Mouse (Mus musculus) forebrain, embryonic 13.5 days (tissue): Measurements from ENCODE around the gene Bysl. TPM values are rescaled to one million over a fixed set of nuclear protein-coding genes. Genes with fewer than 3 reads are reported as not detected.
"Not testable (repeated sequence)": the region's sequence is repeated elsewhere in the genome, so short reads cannot be mapped to it uniquely, and the experiment has no call there.

ENCODE experiments used
- ATAC-seq: fragments of 200-750 bp; cut with Nextera tagmentation; 2 replicates; pipeline ENCODE4 v1.8.0; 2017
- H3K27ac ChIP-seq: fragments of 300-500 bp; sonication (generic); 2 replicates; pipeline ENCODE4 v1.5.1; 2015; ENCODE audit warnings: inconsistent platforms, mild to moderate bottlenecking, moderate library complexity
- H3K27me3 ChIP-seq: fragments of 300-500 bp; sonication (generic); 2 replicates; pipeline ENCODE4 v1.6.1; 2015; ENCODE audit warnings: mild to moderate bottlenecking, inconsistent platforms
- H3K36me3 ChIP-seq: fragments of 300-500 bp; sonication (generic); 2 replicates; pipeline ENCODE4 v1.6.1; 2015; ENCODE audit warnings: mild to moderate bottlenecking, inconsistent platforms; ENCODE audit not compliant: poor library complexity, severe bottlenecking
- H3K4me1 ChIP-seq: fragments of 300-500 bp; sonication (generic); 2 replicates; pipeline ENCODE4 v1.6.1; 2015; ENCODE audit warnings: inconsistent platforms
- H3K4me2 ChIP-seq: fragments of 300-500 bp; sonication (generic); 2 replicates; pipeline ENCODE4 v1.6.1; 2015; ENCODE audit warnings: inconsistent platforms, mild to moderate bottlenecking, moderate library complexity
- H3K4me3 ChIP-seq: fragments of 300-500 bp; sonication (generic); 2 replicates; pipeline ENCODE4 v1.5.1; 2015; ENCODE audit warnings: mild to moderate bottlenecking, inconsistent platforms
- H3K9ac ChIP-seq: fragments of 300-500 bp; sonication (generic); 2 replicates; pipeline ENCODE4 v1.6.1; 2015; ENCODE audit warnings: mild to moderate bottlenecking, inconsistent platforms
- H3K9me3 ChIP-seq: fragments of 300-500 bp; sonication (generic); replicated peaks from 2 replicates; pipeline ENCODE4 v1.6.1; 2016; ENCODE audit warnings: inconsistent platforms
- WGBS: fragments of 180-500 bp; shearing (Covaris S2); methylation state at CpG from one replicate; pipeline ENCODE4 v1.1.7; 2015; 5-methylcytosine and 5-hydroxymethylcytosine counted together
- polyA plus RNA-seq: library from polyadenylated mRNA; unstranded; fragments of >200 nt; fragmentation: Nextera tagmentation; extraction: Ambion mirVana; gene quantifications from 2 replicates; pipeline ENCODE4 v1.2.1, GENCODE M21; 2015

Bysl gene
- polyA plus RNA-seq, 1 experiment from 2014 or later = 29.7 TPM

DNA sequence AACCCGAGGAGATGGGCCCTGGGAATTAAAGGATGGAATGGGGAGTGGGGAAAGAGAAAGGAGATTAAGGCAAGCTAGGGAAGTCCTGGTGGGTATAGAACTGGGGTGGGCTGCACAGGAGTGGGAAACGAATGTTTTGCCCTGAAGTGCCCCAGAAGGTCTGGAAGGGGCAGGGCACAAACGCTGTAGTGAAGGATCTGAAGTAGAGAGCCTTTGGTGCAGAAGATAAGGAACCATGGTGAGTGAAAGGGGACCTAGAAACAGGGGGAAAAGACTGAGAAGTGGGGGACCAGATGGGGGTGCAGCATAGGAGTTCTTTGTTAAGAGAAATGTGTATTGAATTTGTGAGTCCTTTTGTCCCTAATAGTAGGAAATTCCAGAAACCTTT lies 19.4 kb upstream of the Bysl start, which contains the start of gene Usp49:
Gene Usp49 (plus strand): TSS at position 13 of the 388 bp plus-strand sequence.
- 0% methylated on average over 3 of the region's 3 CpGs for WGBS
- peak within 1 kb of the TSS; percentile 69 for H3K4me3 ChIP-seq
- peak within 1 kb of the TSS; percentile 91 for H3K4me2 ChIP-seq
- no peak for ATAC-seq
- peaks cover 11% of the 10 kb centered on the region for H3K36me3 ChIP-seq
- no peaks in the 10 kb centered on the region for H3K27me3 ChIP-seq
- H3K4me1 ChIP-seq = peaks cover 42% of the 10 kb centered on the region
- peak within 1 kb of the TSS; percentile 84 for H3K9ac ChIP-seq
- peak within 1 kb of the TSS; percentile 95 for H3K27ac ChIP-seq
- H3K9me3 ChIP-seq = no peaks in the 10 kb centered on the region

DNA sequence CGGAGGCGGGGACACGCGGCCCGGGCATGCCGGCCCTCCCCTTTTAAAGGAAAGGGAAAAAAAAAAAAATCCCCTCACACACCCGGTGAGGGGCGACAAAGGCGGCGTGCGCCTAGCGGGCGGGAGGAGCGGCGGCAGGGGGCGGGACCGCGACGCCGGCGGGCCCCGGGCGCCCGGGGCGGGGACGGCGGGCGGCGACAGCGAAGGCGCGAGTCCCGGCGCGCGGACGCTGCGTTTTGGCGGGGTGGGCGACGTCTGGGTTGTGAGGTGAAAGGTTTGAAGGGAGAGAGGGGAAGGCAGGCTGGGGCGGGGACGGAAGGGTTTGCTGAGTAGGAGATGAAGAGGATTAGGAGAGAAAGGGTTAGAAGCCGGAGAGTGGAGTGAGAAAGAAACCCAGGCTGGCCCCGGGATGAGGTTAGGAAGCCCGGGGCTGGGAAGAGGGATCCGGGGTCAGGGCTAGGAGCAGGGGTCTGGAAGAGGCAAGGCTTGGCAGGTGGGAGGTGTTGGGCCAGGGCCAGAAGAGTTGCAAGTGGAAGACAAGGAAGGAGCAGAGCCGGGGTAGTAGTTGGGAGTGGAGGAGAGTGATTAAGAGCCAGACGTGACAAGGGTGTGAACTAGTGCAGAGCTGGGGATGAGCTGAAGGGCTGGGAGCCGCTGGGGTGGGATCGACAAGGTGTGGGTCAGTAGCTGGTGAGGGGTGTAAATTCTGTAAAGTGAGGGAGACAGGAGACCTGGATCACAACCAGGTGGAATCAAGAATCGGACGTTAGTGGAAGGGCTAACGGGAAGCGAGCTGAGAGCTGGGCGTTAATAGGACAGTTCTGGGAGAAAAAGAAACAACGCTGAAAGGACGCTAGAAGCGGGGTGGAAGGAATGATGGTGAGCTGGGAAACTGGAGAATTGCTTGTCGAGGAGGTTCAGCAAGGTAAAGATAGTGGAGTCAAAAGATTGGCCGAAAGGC lies 18.7 kb upstream of the Bysl start:
- Histone ChIP-seq H3K27me3 (no peaks in the 10 kb centered on the region), H3K36me3 (peaks cover 10% of the 10 kb centered on the region), H3K9ac (peak overlapping the region; percentile 84), H3K4me3 (peak overlapping the region; percentile 69), H3K9me3 (no peaks in the 10 kb centered on the region), H3K4me2 (peak overlapping the region; percentile 91), H3K27ac (peak overlapping the region; percentile 95), H3K4me1 (peaks cover 42% of the 10 kb centered on the region)
- peak; percentile 68 for ATAC-seq
- WGBS = under 1% methylated on average over 60 of the region's 61 CpGs

DNA sequence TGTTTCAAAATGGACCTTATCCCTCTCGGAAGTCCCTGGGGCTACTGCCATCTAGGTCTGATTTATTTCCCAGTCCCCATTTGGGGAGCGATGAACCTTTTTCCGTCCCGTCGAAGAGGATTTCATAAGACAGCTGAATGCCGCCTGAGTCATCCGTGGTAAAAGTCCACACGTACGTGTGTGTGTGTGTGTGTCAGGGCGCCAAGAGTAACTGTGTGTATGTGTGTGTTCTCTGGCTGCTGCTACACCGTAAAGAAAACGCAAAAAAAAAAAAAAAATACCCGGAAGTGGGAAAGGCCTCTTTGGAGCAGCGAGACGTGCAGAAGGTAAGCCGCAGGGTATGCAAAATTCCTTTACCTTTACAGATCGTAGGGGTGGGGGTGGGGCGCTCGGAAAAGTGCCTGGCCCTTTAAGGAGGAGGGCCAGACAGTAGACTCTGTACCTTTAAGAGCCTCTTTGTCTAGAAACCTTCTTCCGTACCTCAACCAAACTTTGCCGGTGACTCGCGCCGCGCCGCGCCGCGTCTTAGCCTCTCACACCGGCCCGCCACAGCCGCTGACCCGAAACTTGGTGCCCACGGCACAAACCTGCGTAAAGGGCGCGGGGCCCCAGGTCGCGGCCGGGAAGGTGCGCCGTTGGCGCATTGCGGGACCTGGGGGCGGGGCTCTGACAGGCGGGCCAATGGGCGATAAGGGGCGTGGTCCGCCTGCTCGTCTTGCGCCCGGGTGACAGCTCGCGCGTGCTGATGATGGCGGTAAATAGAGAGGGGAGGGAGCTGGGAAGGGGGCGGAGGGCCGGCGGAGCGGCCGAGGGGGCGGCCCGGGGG lies 17.8 kb upstream of the Bysl start:
- Histone ChIP-seq H3K9ac (peak overlapping the region; percentile 84), H3K27ac (peak overlapping the region; percentile 95), H3K4me3 (peak overlapping the region; percentile 69), H3K27me3 (no peaks in the 10 kb centered on the region), H3K9me3 (no peaks in the 10 kb centered on the region), H3K4me1 (peaks cover 42% of the 10 kb centered on the region), H3K36me3 (peaks cover 19% of the 10 kb centered on the region), H3K4me2 (peak overlapping the region; percentile 91)
- peak; percentile 95 for ATAC-seq
- under 1% methylated on average over 62 of the region's 63 CpGs for WGBS

DNA sequence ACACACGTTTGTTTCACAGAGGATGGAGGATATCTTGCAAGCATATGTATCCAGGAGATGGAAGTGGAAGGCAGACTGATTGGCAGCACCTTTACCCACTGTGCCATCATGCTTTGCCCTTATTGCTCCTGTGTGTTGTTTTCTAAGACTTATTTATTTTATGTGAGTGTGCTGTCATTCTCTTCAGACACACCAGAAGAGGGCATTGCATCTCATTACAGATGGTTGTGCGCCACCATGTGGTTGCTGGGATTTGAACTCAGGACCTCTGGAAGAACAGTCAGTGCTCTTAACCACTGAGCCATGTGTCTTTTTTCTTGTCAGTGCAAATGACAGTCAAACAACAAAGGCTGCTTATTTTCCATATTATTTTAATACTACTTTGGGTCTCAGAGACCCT lies 16.5 kb upstream of the Bysl start:
- Histone ChIP-seq H3K27ac (no peak overlapping the region), H3K9ac (no peak overlapping the region), H3K36me3 (peaks cover 32% of the 10 kb centered on the region), H3K9me3 (no peaks in the 10 kb centered on the region), H3K4me2 (peak overlapping the region; percentile 91), H3K27me3 (no peaks in the 10 kb centered on the region), H3K4me1 (peaks cover 33% of the 10 kb centered on the region), H3K4me3 (no peak overlapping the region)
- no peak for ATAC-seq
- WGBS = 83% methylated on average over 2 of the region's 2 CpGs

DNA sequence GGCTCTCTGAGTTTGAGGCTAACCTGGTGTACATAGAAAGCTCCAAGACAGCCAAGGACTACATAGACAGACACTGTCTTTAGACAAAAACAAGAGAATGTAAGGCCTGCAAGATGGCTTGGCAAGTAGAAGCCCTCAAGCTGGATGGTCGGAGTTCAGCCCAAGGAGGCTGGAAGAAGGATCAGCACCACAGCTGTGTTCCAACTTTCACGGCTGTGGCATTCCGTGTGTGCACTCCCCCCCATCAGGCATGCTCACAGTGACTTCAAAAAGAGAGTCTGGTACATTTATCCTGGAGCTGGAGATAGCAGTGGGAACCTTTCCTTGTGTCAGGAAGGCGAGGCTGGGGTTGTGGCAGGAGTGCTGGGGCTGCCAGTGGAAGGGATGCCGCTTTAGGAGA lies 14.7 kb upstream of the Bysl start:
- peaks cover 48% of the 10 kb centered on the region for H3K36me3 ChIP-seq
- WGBS = 90% methylated on average over 5 of the region's 5 CpGs

DNA sequence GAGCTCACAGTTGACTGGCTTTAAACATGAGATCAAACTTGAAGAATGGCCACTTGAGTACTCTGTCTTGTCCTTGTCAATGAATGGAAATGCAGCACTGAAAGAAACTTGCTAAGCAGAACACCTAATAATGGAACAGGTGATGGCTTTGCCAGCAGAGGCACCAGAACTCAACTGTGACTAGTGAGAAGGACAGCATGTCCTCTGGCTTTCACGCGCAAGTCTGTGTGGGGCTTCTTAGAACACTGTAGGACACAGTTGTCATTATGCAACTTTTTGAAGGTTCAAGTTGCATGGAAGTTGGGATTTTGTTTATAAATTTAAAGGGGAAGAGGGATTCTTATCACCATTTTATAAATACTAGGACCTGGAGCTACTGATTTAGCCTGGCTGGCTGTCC lies 13.8 kb upstream of the Bysl start:
- Histone ChIP-seq H3K9ac (no peak overlapping the region), H3K27me3 (no peaks in the 10 kb centered on the region), H3K4me1 (peaks cover 9% of the 10 kb centered on the region), H3K9me3 (no peaks in the 10 kb centered on the region), H3K36me3 (peaks cover 57% of the 10 kb centered on the region), H3K4me3 (no peak overlapping the region), H3K4me2 (no peak overlapping the region), H3K27ac (no peak overlapping the region)
- ATAC-seq = no peak
- WGBS = 98% methylated on average over 2 of the region's 2 CpGs

More for the DNA sequence above, 14.7 kb upstream of the Bysl start:
- Histone ChIP-seq H3K4me2 (no peak overlapping the region), H3K27ac (no peak overlapping the region), H3K4me3 (no peak overlapping the region), H3K9me3 (no peaks in the 10 kb centered on the region), H3K9ac (no peak overlapping the region), H3K4me1 (peaks cover 16% of the 10 kb centered on the region), H3K27me3 (no peaks in the 10 kb centered on the region)
- no peak for ATAC-seq

GRCm38 (mm10) chr17:47624572-47624971 lies 13.3 kb upstream of the Bysl start:
- H3K4me3 ChIP-seq, H3K27ac ChIP-seq, H3K27me3 ChIP-seq, ATAC-seq, H3K4me1 ChIP-seq, H3K4me2 ChIP-seq, H3K9ac ChIP-seq, H3K9me3 ChIP-seq: not testable (repeated sequence)
- H3K36me3 ChIP-seq = peaks cover 63% of the 10 kb centered on the region
- 91% methylated on average over 5 of the region's 5 CpGs for WGBS

GRCm38 (mm10) chr17:47622912-47623554 lies 11.7 kb upstream of the Bysl start:
- WGBS = 95% methylated on average over 14 of the region's 14 CpGs
- H3K4me1 ChIP-seq = peaks cover under 1% of the 10 kb centered on the region; the same call in 1 of the 2 replicates
- H3K27me3 ChIP-seq = no peaks in the 10 kb centered on the region
- H3K9ac ChIP-seq = no peak overlapping the region
- no peak overlapping the region for H3K27ac ChIP-seq
- no peak for ATAC-seq
- H3K9me3 ChIP-seq = no peaks in the 10 kb centered on the region
- no peak overlapping the region for H3K4me3 ChIP-seq
- H3K4me2 ChIP-seq = no peak overlapping the region
- H3K36me3 ChIP-seq = peaks cover 74% of the 10 kb centered on the region

GRCm38 (mm10) chr17:47618556-47619311 lies 7.4 kb upstream of the Bysl start:
- Histone ChIP-seq H3K4me1 (no peaks in the 10 kb centered on the region), H3K27ac (no peak overlapping the region), H3K36me3 (peaks cover 82% of the 10 kb centered on the region), H3K4me2 (no peak overlapping the region), H3K27me3 (no peaks in the 10 kb centered on the region), H3K9me3 (no peaks in the 10 kb centered on the region), H3K4me3 (no peak overlapping the region), H3K9ac (no peak overlapping the region)
- ATAC-seq = no peak
- 92% methylated on average over 13 of the region's 13 CpGs for WGBS

- Histone ChIP-seq H3K4me1 (peaks cover 7% of the 10 kb centered on the region), H3K9ac (no peak overlapping the region), H3K36me3 (peaks cover 77% of the 10 kb centered on the region), H3K27ac (no peak overlapping the region), H3K4me2 (no peak overlapping the region), H3K9me3 (no peaks in the 10 kb centered on the region), H3K27me3 (no peaks in the 10 kb centered on the region), H3K4me3 (no peak overlapping the region)
- 94% methylated on average over 9 of the region's 9 CpGs for WGBS
- ATAC-seq = no peak
Observed at GRCm38 (mm10) chr17:47617605-47618307, 6.5 kb upstream of the Bysl start.

DNA sequence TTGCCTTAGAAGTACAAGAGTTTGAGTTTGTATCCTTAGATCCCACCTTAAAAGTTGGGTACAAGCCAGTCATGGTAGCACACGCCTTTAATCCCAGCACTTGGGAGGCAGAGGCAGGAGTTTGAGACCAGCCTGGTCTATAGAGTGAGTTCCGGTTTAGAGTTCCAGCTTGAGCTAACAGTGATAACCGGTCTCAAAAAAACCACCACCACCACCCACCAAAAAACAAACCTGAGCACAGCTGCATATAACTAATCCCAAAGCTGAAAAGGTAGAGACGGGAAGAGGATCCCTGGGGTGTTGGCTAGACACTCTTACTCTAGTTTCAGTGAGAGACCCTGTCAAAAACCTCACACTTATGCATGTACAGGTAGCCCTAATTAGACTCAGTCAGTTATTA lies 5.4 kb upstream of the Bysl start:
- H3K4me1 ChIP-seq = peaks cover 17% of the 10 kb centered on the region
- H3K4me2 ChIP-seq = no peak overlapping the region
- H3K9ac ChIP-seq = no peak overlapping the region
- 91% methylated on average over 4 of the region's 4 CpGs for WGBS
- no peak for ATAC-seq
- H3K27ac ChIP-seq = no peak overlapping the region
- no peaks in the 10 kb centered on the region for H3K27me3 ChIP-seq
- no peaks in the 10 kb centered on the region for H3K9me3 ChIP-seq
- peaks cover 66% of the 10 kb centered on the region for H3K36me3 ChIP-seq
- no peak overlapping the region for H3K4me3 ChIP-seq
